Mouse (Mus musculus) MEL-GATA-1-ER (cell line): ENCODE data around the gene Prrx2.

Experiments
- DNase-seq: peaks from one replicate; pipeline ENCODE4 v3.0.0-alpha.2; 2012; ENCODE audit warnings: low read depth; ENCODE audit errors: extremely low read depth

The Prrx2 gene

DNA sequence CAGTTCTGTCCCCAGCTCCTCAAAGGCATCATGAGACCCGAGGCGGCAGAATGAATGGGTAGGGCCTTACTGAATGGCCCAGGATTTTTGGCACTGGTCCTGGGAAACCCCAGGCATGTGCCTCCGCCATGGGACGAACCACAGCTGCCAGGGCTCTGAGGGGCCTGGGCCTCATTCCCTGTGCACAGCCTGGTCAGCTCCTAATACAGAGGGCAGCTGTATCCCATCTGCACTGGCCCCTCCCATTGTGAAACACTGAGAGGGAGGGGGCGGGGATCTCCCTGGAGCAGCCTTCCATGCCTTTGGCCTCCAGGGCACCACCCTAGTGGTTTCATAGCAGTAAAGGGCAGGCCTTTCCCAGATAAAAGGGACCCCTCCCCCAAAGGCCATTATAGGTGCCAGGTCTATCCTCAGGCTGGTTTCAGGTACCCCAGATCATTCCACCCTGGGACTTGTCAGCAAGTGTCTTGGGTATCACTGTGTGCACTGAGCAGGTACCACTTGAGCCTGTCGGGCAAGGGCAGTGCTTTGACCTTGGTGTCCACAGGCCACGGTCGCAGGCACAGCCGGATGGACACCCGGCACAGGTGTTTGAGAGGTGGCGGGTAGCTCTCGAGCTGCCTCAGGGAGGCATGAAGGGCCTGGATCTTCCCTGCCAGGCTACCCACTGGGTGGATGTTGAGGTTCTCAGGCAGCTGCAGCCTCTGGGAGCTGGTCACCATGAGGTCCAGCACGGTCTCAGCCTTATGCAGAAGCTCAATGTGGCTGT, 11.2 kb upstream of the Prrx2 start:
- no peak for DNase-seq

DNA sequence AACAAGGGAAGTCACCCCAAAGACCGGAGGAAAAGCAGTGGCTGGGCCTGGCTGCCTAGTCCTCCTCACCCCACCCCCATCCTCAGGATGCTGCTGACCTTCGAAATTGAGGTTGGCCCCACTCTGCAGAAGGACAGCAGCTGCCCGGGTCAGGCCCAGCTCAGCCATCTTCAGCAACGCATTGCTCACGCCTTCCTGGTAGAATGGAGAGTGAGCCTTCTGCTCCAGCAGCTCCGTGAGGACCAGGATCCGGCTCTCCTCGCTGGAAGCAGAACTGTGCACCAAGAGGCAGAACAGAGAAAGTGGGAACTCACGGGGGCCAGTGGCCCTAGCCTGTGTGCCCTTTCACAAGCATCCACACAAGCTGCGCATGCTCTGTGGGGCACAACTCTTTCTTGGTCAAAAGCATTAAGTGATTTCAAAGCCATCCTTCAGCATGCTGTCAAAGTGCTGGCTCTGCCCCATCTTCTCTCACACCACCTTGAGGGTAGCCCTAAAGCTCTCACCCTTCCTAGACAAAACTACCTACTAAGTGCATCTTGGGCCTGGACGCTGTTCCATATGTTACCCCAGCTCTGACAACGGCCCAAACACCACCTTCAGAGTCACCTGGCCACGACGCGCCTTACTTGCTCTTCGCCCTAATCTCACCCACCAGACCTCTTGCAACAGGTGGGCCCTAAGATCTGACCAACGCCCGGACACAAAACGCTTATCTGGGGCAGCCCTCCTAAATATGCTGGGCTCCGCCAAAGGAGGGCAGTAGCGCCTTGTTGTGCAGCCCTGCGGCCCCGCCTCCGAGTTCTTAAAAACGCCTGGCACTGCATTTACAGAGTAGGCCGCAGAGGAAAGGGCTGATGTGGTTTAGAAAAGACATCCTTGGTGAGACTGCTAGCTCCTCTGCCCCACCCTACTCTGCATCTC, 7.7 kb upstream of the Prrx2 start:
- peak; percentile 60 for DNase-seq

DNA sequence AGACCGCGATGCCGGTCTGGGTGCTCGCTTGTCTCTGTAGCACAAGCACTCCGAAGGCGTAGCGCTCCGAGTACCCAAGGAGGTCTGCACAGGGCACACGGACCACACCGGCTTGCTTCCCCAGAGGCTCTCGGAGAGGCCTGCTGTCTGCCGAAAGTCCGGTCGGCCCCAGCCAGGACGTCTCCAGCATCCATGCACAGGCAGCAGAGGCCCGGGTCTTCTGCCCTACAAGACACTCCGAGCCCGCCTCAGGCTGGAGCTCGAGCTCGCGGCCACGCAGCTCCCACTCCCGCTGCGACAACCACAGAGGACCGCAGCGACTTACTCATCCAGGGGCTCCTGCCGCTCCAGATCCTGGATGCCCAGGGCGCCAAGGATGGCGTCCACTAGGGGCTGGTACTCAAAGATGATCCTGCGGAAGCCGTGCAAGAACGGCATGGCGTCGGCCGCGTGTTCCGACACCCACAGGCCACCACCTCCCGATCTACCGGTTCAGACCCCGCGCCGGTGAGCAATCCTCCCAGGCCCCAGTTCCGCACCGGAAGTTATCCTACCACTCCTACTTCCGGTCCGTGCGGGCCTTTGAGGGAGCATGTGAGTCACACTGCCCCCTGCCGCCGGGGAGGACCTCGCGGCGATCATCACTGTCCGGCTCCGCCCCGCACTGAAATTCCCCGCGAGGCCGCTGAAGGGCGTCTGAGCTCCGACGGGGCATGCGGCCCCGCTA, 6.9 kb upstream of the Prrx2 start:
- peak; percentile 75 for DNase-seq

DNA sequence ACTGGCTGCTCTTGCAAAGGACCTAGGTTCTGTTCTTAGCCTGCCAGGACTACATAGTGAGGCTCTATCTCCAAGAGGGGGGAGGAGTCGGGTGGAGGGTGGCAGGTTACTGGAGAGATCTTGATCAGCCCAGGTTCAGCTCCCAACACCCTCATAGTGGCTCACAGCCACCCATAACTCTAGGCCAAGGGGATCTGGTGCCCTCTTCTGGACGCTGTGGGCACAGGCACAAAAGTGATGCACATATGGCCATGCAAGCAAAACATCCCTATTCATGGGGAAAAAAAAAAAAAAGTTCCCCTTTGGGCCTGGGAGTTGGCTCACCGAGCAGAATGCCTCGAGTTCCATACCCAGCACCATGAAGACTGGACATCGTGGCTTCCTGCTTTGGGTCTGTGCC, 5.5 kb upstream of the Prrx2 start:
- DNase-seq, result peak; percentile 56

DNA sequence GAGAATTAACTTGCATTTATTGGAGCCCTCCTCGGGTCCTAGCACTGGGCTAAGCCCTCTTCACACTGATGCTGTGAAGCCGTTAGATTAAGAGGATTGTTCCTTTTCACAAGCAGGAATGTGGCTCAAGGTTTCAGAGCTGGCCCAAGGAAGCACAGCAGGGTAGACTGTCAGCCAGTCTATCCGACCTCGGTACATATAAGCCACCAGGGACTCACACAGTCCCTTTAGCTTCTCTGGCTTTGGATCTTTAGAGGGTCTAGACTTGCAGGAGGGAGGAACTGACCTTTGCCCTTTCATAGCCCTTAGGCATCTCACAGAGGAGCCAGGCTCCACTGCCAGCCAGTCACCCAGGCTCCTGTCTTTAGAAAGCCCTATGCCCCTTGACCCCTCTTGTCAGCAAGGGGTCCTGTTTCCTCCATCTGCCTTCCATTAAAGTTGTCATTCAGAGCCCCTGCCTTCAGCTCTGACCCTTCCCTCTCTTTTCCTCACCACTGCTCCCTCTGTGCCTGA, 4.4 kb upstream of the Prrx2 start, which contains the start of gene Asb6:
Gene Asb6, minus strand, starts transcription at position 51 of the 513 bp plus-strand sequence.
- DNase-seq, result no peak

DNA sequence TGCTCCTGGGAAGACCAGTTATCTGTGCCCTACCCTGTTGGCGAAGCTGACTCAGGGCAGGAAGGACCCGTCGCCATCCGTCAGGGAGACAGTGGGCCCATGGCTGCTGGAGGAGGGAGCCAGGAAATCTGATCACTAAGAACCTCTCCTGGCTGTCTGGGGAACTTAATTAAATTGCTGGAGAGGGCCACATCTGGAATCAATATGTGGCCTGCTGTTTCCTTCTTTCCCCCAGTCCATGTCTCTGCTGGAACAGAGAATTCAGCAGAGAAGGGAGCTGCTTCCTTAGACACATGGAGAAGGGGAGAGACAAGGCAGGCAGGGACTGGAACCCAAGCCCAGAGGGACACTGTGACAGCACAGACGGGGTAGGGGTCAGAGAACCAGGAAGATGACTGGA, 1.1 kb upstream of the Prrx2 start:
- DNase-seq, result no peak

DNA sequence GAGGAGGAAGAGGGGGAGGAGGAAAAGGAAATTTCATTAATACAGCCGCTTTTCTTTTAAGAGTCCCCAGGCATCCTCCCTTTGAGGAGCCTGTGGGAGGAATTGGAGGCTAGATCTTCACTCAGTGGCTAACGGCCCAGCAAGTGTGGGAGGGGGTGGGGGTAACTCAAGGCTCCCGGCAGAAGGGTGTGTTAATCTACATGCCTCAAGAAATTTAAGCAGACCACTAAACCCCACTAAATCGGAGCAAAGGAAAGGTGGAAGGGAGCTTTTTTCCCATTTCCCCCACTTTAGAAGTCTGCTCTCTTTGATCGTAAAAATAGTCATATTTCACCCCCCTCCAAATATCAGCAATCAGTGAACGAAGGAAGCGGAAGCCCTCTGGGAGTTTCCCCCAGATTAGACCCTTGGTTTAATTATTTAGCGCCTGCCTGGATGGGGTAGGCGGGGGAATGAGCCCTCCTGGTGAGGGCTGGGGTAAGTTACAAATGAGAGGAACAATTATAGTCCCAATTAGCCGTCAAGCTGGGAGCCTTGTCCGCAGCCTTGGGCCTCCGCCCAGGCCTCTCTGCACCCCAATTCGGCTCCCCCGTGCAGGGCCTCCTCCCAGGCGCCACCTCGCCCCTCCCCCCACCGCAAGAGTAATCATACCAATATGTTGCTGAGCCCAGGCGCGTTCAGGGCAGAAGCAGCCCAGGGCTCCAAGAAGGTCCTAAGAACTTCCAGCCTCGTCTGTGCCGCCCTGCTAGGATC, 1.6 kb downstream of the Prrx2 start:
- DNase-seq, result no peak

DNA sequence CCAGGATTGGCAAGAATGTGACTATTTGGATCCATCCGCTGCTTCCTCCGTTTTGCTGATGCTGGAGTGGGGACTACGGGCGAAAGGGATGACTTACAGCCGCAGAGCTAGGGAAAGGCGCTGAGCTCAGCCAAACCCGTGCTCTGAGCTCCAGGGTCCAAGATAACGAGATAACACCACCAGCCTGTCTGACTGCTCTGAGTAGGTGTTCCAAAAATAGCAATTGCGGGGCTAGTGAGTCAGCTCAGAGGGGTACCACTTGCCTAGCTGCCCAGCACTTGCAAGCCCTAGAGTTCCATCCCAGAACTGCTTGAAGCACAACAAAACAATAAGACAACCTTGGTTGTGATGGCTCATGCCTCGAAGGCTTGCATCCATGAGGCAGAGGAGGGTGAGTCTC, 7.8 kb downstream of the Prrx2 start:
- no peak for DNase-seq

DNA sequence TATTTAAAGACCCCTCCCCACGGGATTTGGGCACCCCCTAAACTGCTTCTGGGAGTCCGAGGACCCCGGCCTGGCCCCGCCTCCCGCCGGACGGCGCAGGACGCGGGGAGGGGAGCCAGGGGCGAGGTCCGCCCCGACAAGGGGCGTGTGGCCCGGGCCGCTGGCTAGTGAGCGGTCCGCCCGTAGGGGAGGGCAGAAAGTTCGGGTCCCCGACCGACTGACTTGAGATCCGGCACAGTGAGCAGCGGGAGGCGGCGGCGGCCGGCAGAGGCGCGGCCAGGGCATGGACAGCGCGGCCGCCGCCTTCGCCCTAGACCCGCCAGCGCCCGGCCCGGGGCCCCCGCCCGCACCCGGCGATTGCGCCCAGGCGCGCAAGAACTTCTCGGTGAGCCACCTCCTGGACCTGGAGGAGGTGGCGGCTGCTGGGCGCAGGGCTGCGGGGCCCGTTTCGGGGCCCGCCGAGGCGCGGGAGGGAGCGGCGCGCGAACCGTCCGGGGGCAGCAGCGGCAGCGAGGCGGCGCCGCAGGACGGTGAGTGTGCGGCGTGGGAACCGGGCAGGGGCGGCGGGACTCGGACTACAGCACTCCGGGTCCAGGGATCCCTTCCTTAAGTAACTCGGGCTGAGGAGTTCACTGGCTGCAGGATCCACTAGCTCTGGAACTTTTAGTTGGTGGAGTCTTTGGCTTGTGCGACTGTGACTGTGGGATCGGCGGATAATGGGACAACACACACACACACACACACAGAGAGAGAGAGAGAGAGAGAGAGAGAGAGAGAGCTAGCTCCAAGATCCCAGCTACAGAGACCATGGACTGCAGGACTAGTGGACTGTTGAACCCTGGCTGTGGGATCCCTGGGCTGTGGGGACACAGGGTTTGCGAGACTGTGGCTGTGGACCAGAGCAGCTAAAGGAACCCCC, 10.6 kb downstream of the Prrx2 start:
- DNase-seq, result no peak

DNA sequence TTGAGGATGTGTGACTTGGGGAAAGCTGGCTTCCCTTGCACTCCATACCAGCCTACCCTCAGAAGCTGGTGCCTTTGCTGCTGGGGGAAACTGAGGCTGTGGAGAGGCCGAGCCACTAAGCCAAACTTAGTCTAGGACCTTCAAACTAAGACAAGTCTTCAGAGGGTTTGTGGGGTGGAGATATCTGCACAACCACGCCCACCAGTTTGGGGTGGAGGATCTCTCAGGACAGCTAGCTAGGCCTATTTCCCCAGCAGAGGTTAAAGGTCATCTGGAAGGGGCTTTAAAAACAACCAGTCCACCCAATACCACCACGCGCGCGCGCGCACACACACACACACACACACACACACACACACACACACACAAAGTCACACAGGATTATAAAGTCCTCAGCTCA, 11.5 kb downstream of the Prrx2 start:
- DNase-seq, result no peak

DNA sequence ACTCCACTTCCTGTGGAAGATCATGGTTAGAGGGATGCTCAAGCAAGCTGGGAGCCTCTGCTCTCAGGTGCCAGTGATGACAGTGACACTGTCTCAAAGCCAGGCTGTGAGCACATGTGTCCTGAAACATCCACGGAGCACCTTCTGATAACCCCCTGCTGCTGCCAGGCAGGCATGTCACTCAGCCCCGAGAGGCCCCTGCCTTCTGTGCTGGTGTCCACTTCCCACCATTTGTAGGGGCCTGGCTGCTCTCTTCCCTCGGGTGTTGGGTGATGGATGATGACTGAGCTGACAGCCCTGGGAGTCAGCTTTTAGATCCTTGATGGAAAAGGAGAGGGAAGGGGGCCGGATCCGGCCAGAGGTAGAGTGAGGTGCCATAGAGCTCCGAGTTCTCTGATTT, 12.0 kb downstream of the Prrx2 start:
- DNase-seq, result no peak

DNA sequence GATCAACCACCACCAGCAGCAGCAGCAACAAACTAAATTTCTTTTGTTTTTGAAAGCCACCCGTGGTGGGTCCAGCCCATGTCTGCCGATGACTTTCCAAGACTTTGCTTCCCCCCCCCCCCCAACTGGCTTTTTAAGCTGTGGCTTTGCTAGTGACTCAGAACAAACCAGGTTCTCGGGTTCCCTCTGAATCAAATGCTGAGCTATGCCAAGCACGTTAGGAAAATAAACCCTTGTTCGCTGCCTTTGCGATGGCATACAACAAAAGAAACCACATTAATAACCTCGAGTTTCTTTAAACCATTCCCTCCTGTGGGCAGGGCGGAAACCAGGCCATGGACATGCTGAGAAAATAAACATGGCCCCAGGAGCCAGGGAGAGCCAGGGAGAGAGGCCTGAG, 13.4 kb downstream of the Prrx2 start:
- no peak for DNase-seq

DNA sequence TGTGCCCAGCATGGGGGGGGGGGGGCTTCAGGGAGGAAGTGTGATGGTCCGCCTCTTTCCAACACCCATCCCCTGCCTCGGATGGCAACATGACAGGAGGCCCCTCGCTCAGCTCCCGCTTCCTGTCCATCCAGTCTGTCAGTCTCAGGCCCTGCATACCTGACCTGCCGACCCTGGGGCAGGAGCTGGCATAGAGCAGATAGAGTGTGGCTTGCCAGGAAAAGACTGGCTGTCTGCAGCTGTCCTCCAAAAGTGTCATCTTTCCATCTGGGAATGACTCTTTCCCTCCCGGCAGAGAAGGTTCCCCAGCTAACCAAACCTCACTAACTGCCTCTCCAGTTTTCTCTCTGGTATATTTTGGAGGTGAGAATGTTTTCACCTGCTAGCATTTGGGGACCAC, 15.8 kb downstream of the Prrx2 start:
- DNase-seq, result no peak

DNA sequence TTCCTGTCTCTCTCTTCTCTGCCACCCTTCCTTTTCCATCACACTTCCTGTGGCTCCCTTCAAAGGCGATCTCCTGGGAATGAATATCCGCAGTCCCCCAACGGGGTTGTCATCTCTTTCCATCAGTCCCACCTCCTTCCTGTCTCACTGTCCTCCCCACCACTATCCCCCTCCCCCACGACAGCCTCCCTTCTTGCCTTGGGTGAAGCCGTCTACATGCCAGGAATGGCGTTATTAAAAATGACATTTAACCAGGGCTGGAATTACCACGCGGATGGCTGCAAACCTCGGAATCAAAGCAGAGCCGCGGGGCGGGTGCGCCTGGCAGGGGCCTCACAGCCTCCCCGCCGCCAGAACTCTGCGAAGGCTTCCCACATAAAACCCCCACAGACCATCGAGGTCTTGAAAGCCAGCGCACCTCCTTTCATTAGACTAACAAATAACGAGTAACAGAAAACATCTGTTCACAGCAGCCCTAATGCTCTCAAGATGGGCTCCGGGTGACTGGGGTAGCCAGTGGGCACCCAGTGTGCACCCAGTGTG, 18.1 kb downstream of the Prrx2 start:
- no peak for DNase-seq

DNA sequence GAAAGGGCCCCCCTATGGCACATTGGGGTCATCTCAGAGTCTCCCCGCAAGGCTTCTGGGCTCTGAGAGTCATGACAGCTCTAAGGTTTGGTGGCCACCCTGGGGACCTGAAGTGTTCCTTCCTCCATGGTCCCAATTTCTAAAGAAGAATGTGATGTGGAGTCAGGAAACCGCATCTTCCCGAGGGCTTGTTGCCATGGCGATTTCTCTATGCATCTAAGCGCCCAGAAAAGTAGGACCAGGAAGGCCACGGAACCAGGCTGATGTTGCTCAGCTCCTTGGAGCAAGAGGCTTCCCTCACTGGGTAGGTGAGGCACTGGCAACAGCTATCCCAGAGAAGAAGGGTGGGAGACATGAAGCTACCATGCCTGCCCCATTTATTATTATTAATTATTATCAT, 22.3 kb downstream of the Prrx2 start:
- no peak for DNase-seq

DNA sequence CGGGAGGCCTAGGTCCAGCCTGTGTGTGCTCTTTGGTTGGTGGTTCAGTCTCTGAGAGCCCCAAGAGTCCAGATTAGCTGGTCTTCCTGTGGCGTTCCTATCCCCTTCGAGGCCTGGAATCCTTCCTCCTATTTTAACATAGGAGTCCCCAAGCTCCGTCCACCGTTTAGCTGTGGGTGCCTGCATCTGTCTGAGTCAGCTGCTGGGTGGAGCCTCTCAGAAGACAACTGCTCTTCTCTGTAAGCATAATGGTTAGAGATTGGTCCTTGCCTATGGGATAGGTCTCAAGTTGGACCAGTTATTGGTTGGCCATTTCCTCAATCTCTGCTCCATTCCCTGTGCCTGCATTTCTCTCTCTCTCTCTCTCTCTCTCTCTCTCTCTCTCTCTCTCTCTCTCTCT, 25.0 kb downstream of the Prrx2 start:
- DNase-seq, result no peak

DNA sequence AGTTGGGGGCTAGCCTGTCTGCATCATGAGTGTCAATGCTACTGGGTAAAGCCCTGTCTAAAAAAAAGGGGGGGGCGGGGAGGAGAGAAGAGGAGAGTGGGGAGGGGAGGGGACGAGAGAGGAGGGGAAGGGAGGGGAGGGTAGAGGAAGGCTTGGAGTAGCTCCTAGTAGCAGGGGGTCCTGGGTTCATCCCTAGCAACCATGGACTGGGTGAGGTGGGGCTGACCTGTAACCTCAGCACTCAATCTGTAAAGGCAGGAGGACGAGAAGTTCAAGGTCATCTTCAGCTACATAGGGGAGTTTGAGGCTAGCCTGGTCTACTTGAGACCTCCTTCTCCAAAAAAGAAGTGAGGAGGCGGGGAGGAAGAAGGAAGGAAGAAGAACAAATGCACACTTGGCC, 27.3 kb downstream of the Prrx2 start:
- no peak for DNase-seq

DNA sequence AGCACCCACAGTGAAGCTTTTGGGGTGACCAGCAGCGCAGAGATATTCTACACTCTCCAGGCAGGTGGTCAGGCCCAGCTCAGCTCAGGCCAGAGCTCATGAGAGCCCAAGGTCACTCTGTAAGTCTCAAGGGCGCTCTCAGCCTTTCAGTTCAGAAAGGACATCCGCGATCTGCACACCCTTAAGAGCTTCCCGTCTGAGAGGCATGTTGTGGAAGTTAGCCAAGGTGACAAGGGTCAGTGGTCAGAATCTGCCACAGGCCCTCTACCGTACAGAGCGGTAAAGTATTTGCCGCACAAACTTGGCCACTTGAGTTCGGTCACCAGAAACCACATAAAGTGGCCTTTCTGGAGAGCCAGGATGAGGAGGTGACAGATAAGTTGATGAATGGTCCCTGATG, 28.8 kb downstream of the Prrx2 start:
- no peak for DNase-seq

DNA sequence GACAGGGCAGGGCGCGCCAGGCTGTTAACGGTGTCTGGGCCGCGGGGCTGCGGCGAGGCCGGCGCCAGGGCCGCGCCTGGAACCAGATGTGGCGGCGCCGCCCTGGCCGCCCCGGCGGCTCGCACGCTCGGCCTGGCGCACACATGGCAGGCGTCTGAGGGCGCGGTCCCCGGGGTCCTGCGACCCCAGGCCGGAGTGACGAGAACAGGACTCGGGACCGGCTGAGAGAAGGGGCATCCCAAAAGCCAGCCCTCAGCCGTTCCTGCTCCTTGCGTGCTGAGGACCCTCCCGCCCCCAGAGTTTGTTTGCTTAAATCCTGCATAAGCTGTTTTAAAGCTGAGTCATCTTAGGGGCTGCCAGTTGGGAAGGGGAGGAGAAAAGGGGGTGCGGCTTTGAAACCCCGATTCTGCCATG, 30.2 kb downstream of the Prrx2 start:
- no peak for DNase-seq

DNA sequence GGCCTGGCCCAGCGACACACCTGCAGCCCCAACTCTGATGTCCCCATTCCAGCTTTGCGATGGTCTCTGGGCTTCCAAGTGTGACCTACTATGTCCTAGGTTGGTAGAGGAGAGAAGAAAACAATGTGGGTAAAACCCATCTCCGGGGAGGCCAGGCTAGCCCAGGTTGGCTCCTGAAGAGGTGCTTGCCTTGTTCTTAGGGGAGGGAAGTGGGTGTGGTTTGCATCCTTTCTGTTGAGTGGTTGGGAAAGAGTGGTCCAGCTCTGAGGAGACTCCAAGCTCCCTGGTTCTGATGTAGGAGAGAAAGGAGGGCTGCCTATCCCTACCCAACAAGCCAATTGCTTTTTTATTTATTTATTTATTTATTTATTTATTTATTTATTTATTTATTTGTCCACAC, 30.7 kb downstream of the Prrx2 start:
- no peak for DNase-seq
